Mouse (Mus musculus) E14TG2a.4 (cell line): ENCODE results near the gene Kcnab1.

Source experiments
- CTCF ChIP-seq: conservative IDR thresholded peaks from 2 replicates; pipeline ENCODE4 v1.5.1; 2014; ENCODE audit warnings: low read length
- POU5F1 ChIP-seq: IDR thresholded peaks from 2 replicates; pipeline ENCODE4 v1.6.1; 2014; ENCODE audit warnings: low read length, borderline replicate concordance

DNA sequence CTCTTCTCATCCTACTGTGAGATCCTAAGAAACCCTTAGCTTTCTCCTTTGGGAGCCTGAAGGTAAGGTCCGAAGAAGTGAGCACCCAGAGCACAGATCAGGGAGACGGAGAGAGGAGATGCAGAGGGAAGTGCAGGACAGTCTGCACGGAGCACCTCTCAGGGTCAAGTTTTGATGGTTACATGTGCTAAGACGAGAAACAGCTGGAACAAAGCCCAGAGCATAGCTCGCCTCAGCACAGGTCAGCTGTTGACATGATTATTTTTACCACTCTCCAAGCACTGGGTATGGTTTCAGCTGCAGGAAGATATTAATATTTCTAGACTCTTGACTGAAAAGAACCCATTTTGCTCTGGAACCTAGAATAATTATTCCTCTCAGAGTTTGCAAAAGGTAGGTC, 27.7 kb downstream of the Kcnab1 start:
- TF ChIP-seq CTCF (no peak), POU5F1 (no peak)
